Mouse (Mus musculus): ENCODE data around the gene Cryl1. TPM values are rescaled to one million over a fixed set of nuclear protein-coding genes. Genes with fewer than 3 reads are reported as not detected.

Cryl1 gene
- polyA plus RNA-seq, 1 experiment from 2014 or later = 17.6 TPM

- H3K36me3 ChIP-seq (ENCODE audit: control insufficient read depth, insufficient read depth, low read length) = no peaks in the 10 kb centered on the region
- H3K9ac ChIP-seq (ENCODE audit: low read depth, low read length) = no peak overlapping the region
- no peaks in the 10 kb centered on the region for H3K27me3 ChIP-seq (ENCODE audit: control insufficient read depth, insufficient read depth, low read length)
- 55% methylated on average over 16 of the region's 16 CpGs for WGBS
- no peak for ATAC-seq (ENCODE audit: low FRiP score, low TSS enrichment)
- no peaks in the 10 kb centered on the region for H3K9me3 ChIP-seq (ENCODE audit: control insufficient read depth, low read length)
- H3K4me1 ChIP-seq (ENCODE audit: control insufficient read depth, insufficient read depth, low read length) = 0 out of 2 replicates have a peak, but pooled peaks cover 9% of the 10 kb centered on the region
- H3K4me2 ChIP-seq (replicated peaks; ENCODE audit: low read depth, low read length) = no peak overlapping the region
- H3K27ac ChIP-seq (ENCODE audit: low read depth, low read length) = no peak overlapping the region
- no peak overlapping the region for H3K4me3 ChIP-seq (ENCODE audit: low read length)
These were observed 81.4 kb downstream of the Cryl1 start for GRCm38 (mm10) chr14:57316662-57317600.

DNA sequence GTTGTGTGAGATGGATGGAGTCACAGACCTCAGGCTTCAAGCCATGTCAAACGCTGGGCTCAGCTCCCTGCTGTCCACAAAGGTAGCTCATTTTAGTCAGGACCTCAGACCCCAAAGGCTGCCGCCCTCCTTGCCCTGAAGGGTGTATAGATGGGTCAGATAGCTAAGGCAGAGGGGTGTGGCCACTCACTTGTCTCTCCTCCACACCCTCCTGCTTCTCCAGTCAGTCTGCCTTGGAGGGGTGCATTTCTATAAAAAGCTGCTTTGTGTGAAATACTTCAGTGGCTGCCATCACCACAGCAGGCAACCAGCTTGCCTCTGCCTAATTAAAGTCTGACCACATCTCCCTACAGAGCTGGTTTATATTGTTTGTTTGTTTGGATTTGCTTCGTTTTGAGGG, 82.4 kb downstream of the Cryl1 start:
- 0 out of 2 replicates have a peak, but pooled peaks cover 9% of the 10 kb centered on the region for H3K4me1 ChIP-seq (ENCODE audit: control insufficient read depth, insufficient read depth, low read length)
- no peak overlapping the region for H3K9ac ChIP-seq (ENCODE audit: low read depth, low read length)
- no peak overlapping the region for H3K4me2 ChIP-seq (replicated peaks; ENCODE audit: low read depth, low read length)
- no peak overlapping the region for H3K27ac ChIP-seq (ENCODE audit: low read depth, low read length)
- 63% methylated on average over 3 of the region's 3 CpGs for WGBS
- no peaks in the 10 kb centered on the region for H3K27me3 ChIP-seq (ENCODE audit: control insufficient read depth, insufficient read depth, low read length)
- H3K4me3 ChIP-seq (ENCODE audit: low read length) = no peak overlapping the region
- H3K9me3 ChIP-seq (ENCODE audit: control insufficient read depth, low read length) = no peaks in the 10 kb centered on the region
- no peak; the same call in 1 of the 2 replicates for ATAC-seq (ENCODE audit: low FRiP score, low TSS enrichment)
- no peaks in the 10 kb centered on the region for H3K36me3 ChIP-seq (ENCODE audit: control insufficient read depth, insufficient read depth, low read length)

DNA sequence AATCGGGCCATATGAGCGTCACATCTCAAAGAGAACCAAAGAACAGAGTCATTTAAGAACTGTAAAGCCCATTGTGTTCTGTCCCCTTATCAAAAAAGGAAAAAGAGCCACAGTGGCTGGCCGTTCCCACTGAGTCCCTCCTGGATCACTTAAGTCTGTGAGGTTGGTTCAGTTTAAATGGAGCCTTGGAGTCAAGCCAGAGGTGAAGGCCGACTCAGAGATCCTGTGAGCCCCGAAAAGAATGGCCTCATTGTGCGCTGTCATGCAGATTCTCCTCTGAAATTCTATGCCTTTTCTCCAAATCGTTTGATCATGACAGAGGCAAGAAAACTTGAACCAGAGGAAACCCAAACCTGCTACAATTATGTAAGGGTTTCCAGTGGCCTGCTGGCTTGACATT, 82.8 kb downstream of the Cryl1 start:
- H3K27me3 ChIP-seq (ENCODE audit: control insufficient read depth, insufficient read depth, low read length) = no peaks in the 10 kb centered on the region
- H3K4me1 ChIP-seq (ENCODE audit: control insufficient read depth, insufficient read depth, low read length) = 0 out of 2 replicates have a peak, but pooled peaks cover 9% of the 10 kb centered on the region
- H3K9ac ChIP-seq (ENCODE audit: low read depth, low read length) = no peak overlapping the region
- no peaks in the 10 kb centered on the region for H3K9me3 ChIP-seq (ENCODE audit: control insufficient read depth, low read length)
- no peak overlapping the region for H3K4me3 ChIP-seq (ENCODE audit: low read length)
- ATAC-seq (ENCODE audit: low FRiP score, low TSS enrichment) = no peak
- no peak overlapping the region for H3K27ac ChIP-seq (ENCODE audit: low read depth, low read length)
- no peaks in the 10 kb centered on the region for H3K36me3 ChIP-seq (ENCODE audit: control insufficient read depth, insufficient read depth, low read length)
- no peak overlapping the region for H3K4me2 ChIP-seq (replicated peaks; ENCODE audit: low read depth, low read length)
- 72% methylated on average over 7 of the region's 7 CpGs for WGBS

DNA sequence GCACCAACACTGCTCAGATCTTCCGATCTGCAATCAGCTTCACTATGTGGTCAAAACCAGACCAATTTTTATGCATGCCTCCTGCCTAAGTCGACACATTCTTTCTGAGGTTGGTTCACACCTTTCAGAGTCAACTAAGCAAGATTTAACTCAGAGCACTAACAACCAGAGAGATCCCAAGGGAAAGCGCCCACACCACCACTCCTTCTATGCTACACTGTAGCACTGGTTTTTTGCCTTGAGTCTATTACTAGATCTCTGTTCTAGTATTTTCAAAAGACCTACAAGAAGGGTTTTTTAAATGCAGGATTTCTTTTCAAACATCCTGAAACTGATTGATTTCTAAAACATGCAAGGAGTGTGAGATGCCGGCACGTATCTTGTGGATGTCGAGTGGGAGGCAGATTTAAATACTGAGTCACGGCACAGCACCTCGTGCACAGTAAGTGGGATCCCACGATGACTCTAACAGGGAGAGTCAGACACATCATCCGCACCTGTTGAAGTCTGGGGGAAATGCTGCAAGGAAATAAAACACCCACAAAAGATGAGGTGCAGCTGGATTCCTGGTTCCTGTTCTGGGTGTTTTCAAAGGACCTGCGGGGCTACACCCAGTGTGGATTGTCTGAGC, 96.6 kb downstream of the Cryl1 start:
- no peaks in the 10 kb centered on the region for H3K36me3 ChIP-seq (ENCODE audit: control insufficient read depth, insufficient read depth, low read length)
- no peak overlapping the region for H3K27ac ChIP-seq (ENCODE audit: low read depth, low read length)
- H3K4me3 ChIP-seq (ENCODE audit: low read length) = no peak overlapping the region
- no peaks in the 10 kb centered on the region for H3K27me3 ChIP-seq (ENCODE audit: control insufficient read depth, insufficient read depth, low read length)
- H3K4me2 ChIP-seq (replicated peaks; ENCODE audit: low read depth, low read length) = no peak overlapping the region
- H3K9me3 ChIP-seq (ENCODE audit: control insufficient read depth, low read length) = no peaks in the 10 kb centered on the region
- WGBS = 86% methylated on average over 11 of the region's 11 CpGs
- H3K9ac ChIP-seq (ENCODE audit: low read depth, low read length) = no peak overlapping the region
- no peaks in the 10 kb centered on the region for H3K4me1 ChIP-seq (ENCODE audit: control insufficient read depth, insufficient read depth, low read length)
- no peak for ATAC-seq (ENCODE audit: low FRiP score, low TSS enrichment)

DNA sequence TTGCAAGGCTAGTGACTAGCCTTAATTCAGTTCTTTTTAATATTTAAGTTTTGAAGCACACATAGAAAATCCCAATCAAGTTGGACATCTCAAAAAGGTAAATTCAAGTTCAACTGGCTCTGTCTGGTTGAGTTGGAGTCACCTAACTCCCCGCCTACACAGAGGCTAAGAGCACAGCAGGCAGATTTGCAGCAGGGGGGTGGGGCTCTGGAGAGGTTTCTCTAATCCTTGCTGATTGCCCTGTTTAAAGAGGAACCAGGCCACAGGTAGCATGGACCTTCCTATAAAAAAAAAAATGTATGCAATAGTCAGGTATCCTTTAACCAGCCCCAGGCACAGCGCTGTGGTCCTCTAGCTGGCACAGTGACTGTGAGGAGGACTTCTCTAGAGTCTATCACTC, 97.8 kb downstream of the Cryl1 start:
- Histone ChIP-seq H3K36me3 (ENCODE audit: control insufficient read depth, insufficient read depth, low read length) (no peaks in the 10 kb centered on the region), H3K27ac (ENCODE audit: low read depth, low read length) (no peak overlapping the region), H3K4me3 (ENCODE audit: low read length) (no peak overlapping the region), H3K4me2 (replicated peaks; ENCODE audit: low read depth, low read length) (no peak overlapping the region), H3K9ac (ENCODE audit: low read depth, low read length) (no peak overlapping the region), H3K27me3 (ENCODE audit: control insufficient read depth, insufficient read depth, low read length) (no peaks in the 10 kb centered on the region), H3K4me1 (ENCODE audit: control insufficient read depth, insufficient read depth, low read length) (no peaks in the 10 kb centered on the region), H3K9me3 (ENCODE audit: control insufficient read depth, low read length) (no peaks in the 10 kb centered on the region)
- WGBS = 55% methylated on average over 2 of the region's 2 CpGs
- ATAC-seq (ENCODE audit: low FRiP score, low TSS enrichment) = no peak

DNA sequence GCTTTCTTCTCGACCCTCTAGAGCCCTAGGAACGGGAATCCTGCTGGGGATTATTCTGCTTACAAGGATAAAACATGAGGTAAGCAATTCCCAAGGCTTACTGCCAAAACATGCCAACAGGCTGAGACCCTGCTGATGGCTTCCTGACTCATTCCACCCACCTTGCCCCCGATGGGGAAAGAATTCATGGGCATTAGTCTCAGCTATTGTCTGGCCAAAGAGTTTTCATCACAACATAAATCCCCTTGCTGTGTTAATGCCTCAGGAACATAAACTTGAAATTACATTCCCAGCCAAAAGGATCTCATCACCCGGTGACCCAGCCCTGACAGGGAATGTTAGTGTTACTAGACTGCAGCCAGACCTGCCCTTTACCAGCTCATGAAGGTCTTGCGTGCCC, 100.7 kb downstream of the Cryl1 start:
- H3K4me1 ChIP-seq (ENCODE audit: control insufficient read depth, insufficient read depth, low read length) = no peaks in the 10 kb centered on the region
- no peak overlapping the region for H3K9ac ChIP-seq (ENCODE audit: low read depth, low read length)
- ATAC-seq (ENCODE audit: low FRiP score, low TSS enrichment) = no peak
- no peaks in the 10 kb centered on the region for H3K9me3 ChIP-seq (ENCODE audit: control insufficient read depth, low read length)
- H3K4me2 ChIP-seq (replicated peaks; ENCODE audit: low read depth, low read length) = no peak overlapping the region
- no peaks in the 10 kb centered on the region for H3K27me3 ChIP-seq (ENCODE audit: control insufficient read depth, insufficient read depth, low read length)
- H3K4me3 ChIP-seq (ENCODE audit: low read length) = no peak overlapping the region
- WGBS = 38% methylated on average over 5 of the region's 5 CpGs
- H3K27ac ChIP-seq (ENCODE audit: low read depth, low read length) = no peak overlapping the region
- H3K36me3 ChIP-seq (ENCODE audit: control insufficient read depth, insufficient read depth, low read length) = no peaks in the 10 kb centered on the region

GRCm38 (mm10) chr14:57291399-57291942, 106.9 kb downstream of the Cryl1 start:
- Histone ChIP-seq H3K9ac (ENCODE audit: low read depth, low read length) (no peak overlapping the region), H3K4me1 (ENCODE audit: control insufficient read depth, insufficient read depth, low read length) (no peaks in the 10 kb centered on the region), H3K27me3 (ENCODE audit: control insufficient read depth, insufficient read depth, low read length) (no peaks in the 10 kb centered on the region), H3K9me3 (ENCODE audit: control insufficient read depth, low read length) (no peaks in the 10 kb centered on the region), H3K36me3 (ENCODE audit: control insufficient read depth, insufficient read depth, low read length) (no peaks in the 10 kb centered on the region), H3K27ac (ENCODE audit: low read depth, low read length) (no peak overlapping the region), H3K4me2 (replicated peaks; ENCODE audit: low read depth, low read length) (no peak overlapping the region), H3K4me3 (ENCODE audit: low read length) (no peak overlapping the region)
- 84% methylated on average over 7 of the region's 7 CpGs for WGBS
- no peak for ATAC-seq (ENCODE audit: low FRiP score, low TSS enrichment)

- Histone ChIP-seq H3K9ac (ENCODE audit: low read depth, low read length) (no peak overlapping the region), H3K9me3 (ENCODE audit: control insufficient read depth, low read length) (no peaks in the 10 kb centered on the region), H3K27ac (ENCODE audit: low read depth, low read length) (no peak overlapping the region), H3K27me3 (ENCODE audit: control insufficient read depth, insufficient read depth, low read length) (no peaks in the 10 kb centered on the region), H3K4me2 (replicated peaks; ENCODE audit: low read depth, low read length) (no peak overlapping the region), H3K36me3 (ENCODE audit: control insufficient read depth, insufficient read depth, low read length) (no peaks in the 10 kb centered on the region), H3K4me3 (ENCODE audit: low read length) (no peak overlapping the region), H3K4me1 (ENCODE audit: control insufficient read depth, insufficient read depth, low read length) (no peaks in the 10 kb centered on the region)
- ATAC-seq (ENCODE audit: low FRiP score, low TSS enrichment) = no peak
- 70% methylated on average over 9 of the region's 9 CpGs for WGBS
These were observed 109.2 kb downstream of the Cryl1 start for GRCm38 (mm10) chr14:57289105-57289504.

DNA sequence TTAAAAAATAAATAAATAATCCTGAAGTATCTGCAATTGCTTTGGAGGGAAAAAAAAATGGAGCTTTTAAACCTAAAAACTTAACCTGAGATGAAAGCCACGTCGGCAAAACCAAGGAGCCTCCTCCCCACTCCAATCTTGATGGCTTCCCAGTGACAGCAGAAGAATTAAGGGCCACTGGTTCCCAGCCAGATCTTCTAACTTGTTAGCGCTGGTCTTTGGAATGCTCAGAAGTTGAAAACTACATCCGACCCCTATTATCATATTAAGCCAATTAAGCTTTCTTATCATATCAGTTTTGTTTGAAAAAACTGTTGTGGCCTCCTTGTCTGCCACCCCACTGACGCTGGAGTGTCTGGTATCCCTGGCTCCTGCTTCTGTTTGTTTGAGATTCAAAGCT, 114.5 kb downstream of the Cryl1 start:
- H3K27ac ChIP-seq (ENCODE audit: low read depth, low read length) = no peak overlapping the region
- no peaks in the 10 kb centered on the region for H3K9me3 ChIP-seq (ENCODE audit: control insufficient read depth, low read length)

More for the DNA sequence above, 114.5 kb downstream of the Cryl1 start:
- Histone ChIP-seq H3K27me3 (ENCODE audit: control insufficient read depth, insufficient read depth, low read length) (no peaks in the 10 kb centered on the region), H3K4me2 (replicated peaks; ENCODE audit: low read depth, low read length) (no peak overlapping the region), H3K9ac (ENCODE audit: low read depth, low read length) (no peak overlapping the region), H3K4me3 (ENCODE audit: low read length) (no peak overlapping the region), H3K4me1 (ENCODE audit: control insufficient read depth, insufficient read depth, low read length) (no peaks in the 10 kb centered on the region), H3K36me3 (ENCODE audit: control insufficient read depth, insufficient read depth, low read length) (no peaks in the 10 kb centered on the region)
- no peak for ATAC-seq (ENCODE audit: low FRiP score, low TSS enrichment)
- WGBS = 61% methylated on average over 5 of the region's 5 CpGs
